In the genomic region with DNA sequence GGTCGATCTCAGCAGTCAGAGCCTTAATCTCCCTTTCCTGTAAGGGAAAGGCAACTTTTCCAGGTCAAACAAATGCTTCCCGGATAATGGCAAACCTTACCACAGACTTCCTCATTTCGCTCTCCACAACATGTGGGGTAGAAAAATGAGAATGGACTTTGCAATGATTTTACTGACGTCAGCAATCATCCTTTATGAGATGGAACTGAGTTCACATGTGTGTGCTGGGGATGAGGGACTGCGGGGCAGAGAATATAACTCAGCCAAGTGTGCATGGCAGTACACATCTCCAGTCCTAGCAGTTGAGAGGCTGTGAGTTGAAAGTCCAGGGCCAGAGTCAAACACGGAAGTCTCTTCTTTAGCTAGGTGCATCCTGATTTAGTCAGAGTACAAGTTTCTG, we compare ENCODE assay signal across 9 mouse cellular contexts. TPM values are rescaled to one million over a fixed set of nuclear protein-coding genes. Genes with fewer than 3 reads are reported as not detected.
DNase-seq lines count a peak whose midpoint lies in the region; ATAC-seq and TF ChIP-seq lines count a peak whose summit lies in the region.
"Had no signal": no experiment of that assay in that cellular context is flagged by ENCODE, and none has a peak within 500 bp of the region (broad histone marks: within the 10 kb centered on the region; RNA-seq: fewer than 3 reads in every experiment).

No protein-coding gene starts in this region.

- no peaks in the 10 kb centered on the region for H3K9me3 ChIP-seq in heart, embryonic 16.5 days (replicated peaks; ENCODE audit: control insufficient read depth, low read length)
- no peaks in the 10 kb centered on the region for H3K9me3 ChIP-seq in MEL (replicated peaks; ENCODE audit: insufficient read depth, low read length)
- no peaks in the 10 kb centered on the region for H3K9me3 ChIP-seq in hindbrain, embryonic 13.5 days
- H3K9me3 ChIP-seq in midbrain, embryonic 11.5 days (ENCODE audit: control insufficient read depth, low read length): no peaks in the 10 kb centered on the region

- TF ChIP-seq CTCF in MEL (IDR thresholded peaks at IDR 0.05 in 2 of 3, conservative IDR thresholded peaks at IDR 0.05 in 1 of 3; ENCODE audit: control insufficient read depth in 1 of 3, insufficient read depth in 1 of 3, low read depth in 2 of 3, low read length in 3 of 3, poor library complexity in 1 of 3, severe bottlenecking in 1 of 3): no peak

- H3K9ac ChIP-seq in heart, embryonic 16.5 days (ENCODE audit: low read length): peak overlapping the region; percentile 89
- H3K9ac ChIP-seq in MEL (ENCODE audit: control insufficient read depth, low read depth, low read length, poor library complexity, severe bottlenecking): peak overlapping the region; percentile 86
- H3K9ac ChIP-seq in hindbrain, embryonic 13.5 days: peak overlapping the region; percentile 87
- H3K9ac ChIP-seq in midbrain, embryonic 11.5 days (ENCODE audit: low read length): peak overlapping the region; percentile 76; the same call in 1 of the 2 replicates

- no peak for ATAC-seq in heart, embryonic 16.5 days (replicated peaks; ENCODE audit: extremely low read depth, insufficient read depth, low FRiP score)
- no peak for ATAC-seq in hindbrain, embryonic 13.5 days (ENCODE audit: low FRiP score)
- no peak for ATAC-seq in midbrain, embryonic 11.5 days (ENCODE audit: low FRiP score)

- H3K79me2 ChIP-seq in MEL (ENCODE audit: control insufficient read depth, insufficient read depth, low read length, poor library complexity): peaks cover 41% of the 10 kb centered on the region

- no peak overlapping the region for H3K27ac ChIP-seq in heart, embryonic 16.5 days (ENCODE audit: low read length)
- H3K27ac ChIP-seq in MEL (ENCODE audit: control insufficient read depth, low read depth, low read length): peak overlapping the region; percentile 5
- no peak overlapping the region for H3K27ac ChIP-seq in hindbrain, embryonic 13.5 days
- no peak overlapping the region for H3K27ac ChIP-seq in midbrain, embryonic 11.5 days (ENCODE audit: low read depth, low read length)

- H3K36me3 ChIP-seq in heart, embryonic 16.5 days (ENCODE audit: control insufficient read depth, insufficient read depth): peaks cover 11% of the 10 kb centered on the region
- H3K36me3 ChIP-seq in MEL (ENCODE audit: control insufficient read depth in 1 of 2, insufficient read depth in 2 of 2, low read length in 2 of 2): peaks cover 33 to 34% of the 10 kb centered on the region in 2 experiments
- peaks cover 35% of the 10 kb centered on the region for H3K36me3 ChIP-seq in hindbrain, embryonic 13.5 days
- H3K36me3 ChIP-seq in midbrain, embryonic 11.5 days (ENCODE audit: control insufficient read depth, insufficient read depth, low read length): peaks cover 10% of the 10 kb centered on the region

- peak overlapping the region; percentile 97 for H3K4me3 ChIP-seq in heart, embryonic 16.5 days (ENCODE audit: low read length)
- H3K4me3 ChIP-seq in MEL (ENCODE audit: control insufficient read depth in 1 of 2, insufficient read depth in 1 of 2, low read depth in 2 of 2, low read length in 2 of 2): peak overlapping the region; percentile 80 to 99
- H3K4me3 ChIP-seq in hindbrain, embryonic 13.5 days: peak overlapping the region; percentile 91
- peak overlapping the region; percentile 71 for H3K4me3 ChIP-seq in midbrain, embryonic 11.5 days (ENCODE audit: low read depth, low read length)

- peak overlapping the region; percentile 87 for H3K4me2 ChIP-seq in heart, embryonic 16.5 days (ENCODE audit: low read depth, low read length)
- H3K4me2 ChIP-seq in hindbrain, embryonic 13.5 days: peak overlapping the region; percentile 85
- peak overlapping the region; percentile 65 for H3K4me2 ChIP-seq in midbrain, embryonic 11.5 days

- TF ChIP-seq RAD21 in MEL (IDR thresholded peaks at IDR 0.05; ENCODE audit: low read depth, low read length): no peak

- 70% methylated on average over 6 of the region's 6 CpGs for WGBS in heart, embryonic 16.5 days
- WGBS in hindbrain, embryonic 13.5 days: 90% methylated on average over 6 of the region's 6 CpGs
- WGBS in midbrain, embryonic 11.5 days: 86% methylated on average over 6 of the region's 6 CpGs

- peaks cover 15% of the 10 kb centered on the region for H3K4me1 ChIP-seq in heart, embryonic 16.5 days (ENCODE audit: control insufficient read depth, insufficient read depth, low read length)
- H3K4me1 ChIP-seq in MEL (ENCODE audit: control insufficient read depth in 1 of 2, insufficient read depth in 2 of 2, low read length in 2 of 2): peaks cover 14 to 20% of the 10 kb centered on the region in 2 experiments
- peaks cover 22% of the 10 kb centered on the region for H3K4me1 ChIP-seq in hindbrain, embryonic 13.5 days (replicated peaks)
- peaks cover 7% of the 10 kb centered on the region for H3K4me1 ChIP-seq in midbrain, embryonic 11.5 days (ENCODE audit: control insufficient read depth, insufficient read depth, low read length)

- TF ChIP-seq POLR2A in MEL (IDR thresholded peaks at IDR 0.05; ENCODE audit: control insufficient read depth in 1 of 2, insufficient read depth in 1 of 2, low read depth in 1 of 2, low read length in 2 of 2, poor library complexity in 1 of 2): 0 out of 4 replicates have a peak, but pooled peaks of 1 of the 2 experiments have one; percentile 21

- peak in 1 of 2 experiments; percentile 33; a peak in 2 of 4 replicates for TF ChIP-seq EP300 in MEL (IDR thresholded peaks at IDR 0.05; ENCODE audit: low read depth in 1 of 2, low read length in 2 of 2)

- no peak for DNase-seq in heart, adult 11 months
- peak; percentile 63 for DNase-seq in MEL (ENCODE audit: low read depth, low spot score)
- no peak for DNase-seq in midbrain, embryonic 11.5 days (ENCODE audit: low spot score, missing footprints)
- no peak for DNase-seq in embryo, embryonic 10 days (ENCODE audit: low spot score)
- no peak for DNase-seq in urinary bladder, postnatal 36 days (ENCODE audit: low spot score in 2 of 2)
- DNase-seq in gastrocnemius, postnatal 25 days: no peak

- no peaks in the 10 kb centered on the region for H3K27me3 ChIP-seq in heart, embryonic 16.5 days (ENCODE audit: control insufficient read depth, insufficient read depth, low read length)
- no peaks in the 10 kb centered on the region for H3K27me3 ChIP-seq in MEL (ENCODE audit: control insufficient read depth in 1 of 2, insufficient read depth in 2 of 2, low read length in 2 of 2)
- no peaks in the 10 kb centered on the region for H3K27me3 ChIP-seq in hindbrain, embryonic 13.5 days
- no peaks in the 10 kb centered on the region for H3K27me3 ChIP-seq in midbrain, embryonic 11.5 days (ENCODE audit: control insufficient read depth, insufficient read depth, low read length)

TF ChIP-seq in MEL, 35 proteins besides CTCF, POLR2A, EP300 and RAD21:
- TF ChIP-seq ZC3H11A (IDR thresholded peaks at IDR 0.05; ENCODE audit: low read depth, low read length) (no peak), ETS1 (IDR thresholded peaks at IDR 0.05; ENCODE audit: low read depth, low read length) (0 out of 2 replicates have a peak, but pooled peaks have one; percentile 32), GABPA (IDR thresholded peaks at IDR 0.05; ENCODE audit: low read depth, low read length) (no peak), POLR2AphosphoS5 (IDR thresholded peaks at IDR 0.05; ENCODE audit: borderline replicate concordance, low read depth, low read length) (no peak), UBTF (IDR thresholded peaks at IDR 0.05; ENCODE audit: borderline replicate concordance, insufficient read depth, low read depth, low read length) (no peak), SIN3A (IDR thresholded peaks at IDR 0.05; ENCODE audit: low read length) (no peak; the same call in none of the 2 replicates), SMC3 (IDR thresholded peaks at IDR 0.05; ENCODE audit: low read depth, low read length) (no peak), CHD1 (IDR thresholded peaks at IDR 0.05; ENCODE audit: low read depth, low read length) (peak; percentile 58; the same call in 1 of the 2 replicates), POLR2AphosphoS2 (IDR thresholded peaks at IDR 0.05; ENCODE audit: low read length) (no peak), E2F4 (IDR thresholded peaks at IDR 0.05; ENCODE audit: borderline replicate concordance, low read depth, low read length) (no peak), TCF12 (IDR thresholded peaks at IDR 0.05; ENCODE audit: low read depth, low read length) (no peak), MYB (IDR thresholded peaks at IDR 0.05; ENCODE audit: low read depth, low read length) (0 out of 2 replicates have a peak, but pooled peaks have one; percentile 7), TAL1 (IDR thresholded peaks at IDR 0.05; ENCODE audit: low read length) (no peak), HCFC1 (IDR thresholded peaks at IDR 0.05; ENCODE audit: low read depth, low read length) (no peak), ZNF384 (IDR thresholded peaks at IDR 0.05; ENCODE audit: low read depth, low read length) (no peak), NELFE (IDR thresholded peaks at IDR 0.05; ENCODE audit: low read depth, low read length) (no peak), MXI1 (IDR thresholded peaks at IDR 0.05; ENCODE audit: low read depth, low read length) (peak; percentile 50; the same call in 1 of the 2 replicates), ELF1 (IDR thresholded peaks at IDR 0.05; ENCODE audit: low read depth, low read length) (0 out of 2 replicates have a peak, but pooled peaks have one; percentile 35), CHD2 (IDR thresholded peaks at IDR 0.05; ENCODE audit: low read length) (no peak), USF2 (IDR thresholded peaks at IDR 0.05; ENCODE audit: borderline replicate concordance in 1 of 2, insufficient read depth in 1 of 2, low read depth in 1 of 2, low read length in 2 of 2) (no peak), MAFK (IDR thresholded peaks at IDR 0.05; ENCODE audit: borderline replicate concordance, low read depth, low read length) (peak; percentile 62; the same call in 1 of the 2 replicates), JUND (IDR thresholded peaks at IDR 0.05; ENCODE audit: low read depth, low read length) (no peak)

RNA-seq across cellular contexts. Expression of a gene that starts 1.0 kb away (rescaled TPM):
- 59.1 and 64.5 TPM in 2 replicates for polyA plus RNA-seq in heart, embryonic 16.5 days (2015; fragmentation: Nextera tagmentation; extraction: Ambion mirVana)
- total RNA-seq in MEL (2012; rRNA removed): 251 and 268 TPM in 2 replicates
- 100 to 1,000 TPM; 193 to 396 TPM for polyA plus RNA-seq in MEL (2012; ENCODE audit: insufficient read depth in 1 of 2, insufficient read length in 2 of 2, low read depth in 1 of 2, low replicate concordance in 2 of 2, missing spikeins in 1 of 2)
- polyA plus RNA-seq in hindbrain, embryonic 13.5 days (2015; fragmentation: Nextera tagmentation; extraction: Ambion mirVana): 72.0 and 73.4 TPM in 2 replicates
- polyA plus RNA-seq in midbrain, embryonic 11.5 days (2014; fragmentation: Nextera tagmentation; extraction: Ambion mirVana): 116 and 122 TPM in 2 replicates
- 10 to 100 TPM; 42.9 to 47.6 TPM for total RNA-seq in gastrocnemius, postnatal 25 days (2021)

RNA-seq across cellular contexts. Expression of a gene that starts 34.6 kb away (rescaled TPM):
- not detected in 2 replicates for polyA plus RNA-seq in heart, embryonic 16.5 days (2015; fragmentation: Nextera tagmentation; extraction: Ambion mirVana)
- not detected in 2 replicates for total RNA-seq in MEL (2012; rRNA removed)
- not detected for polyA plus RNA-seq in MEL (2012; ENCODE audit: insufficient read depth in 1 of 2, insufficient read length in 2 of 2, low read depth in 1 of 2, low replicate concordance in 2 of 2, missing spikeins in 1 of 2)
- 15.1 and 19.0 TPM in 2 replicates for polyA plus RNA-seq in hindbrain, embryonic 13.5 days (2015; fragmentation: Nextera tagmentation; extraction: Ambion mirVana)
- 2.6 and 3.8 TPM in 2 replicates for polyA plus RNA-seq in midbrain, embryonic 11.5 days (2014; fragmentation: Nextera tagmentation; extraction: Ambion mirVana)
- not detected for total RNA-seq in gastrocnemius, postnatal 25 days (2021)
- polyA plus RNA-seq: urinary bladder, adult 2 months had no signal
